Mouse (Mus musculus): ENCODE data around the gene Pfas. TPM values are rescaled to one million over a fixed set of nuclear protein-coding genes. Genes with fewer than 3 reads are reported as not detected.
"Not testable (repeated sequence)": the region's sequence is repeated elsewhere in the genome, so short reads cannot be mapped to it uniquely, and the experiment has no call there.

The Pfas gene
- polyA plus RNA-seq, 1 experiment, result 0.81 TPM

DNA sequence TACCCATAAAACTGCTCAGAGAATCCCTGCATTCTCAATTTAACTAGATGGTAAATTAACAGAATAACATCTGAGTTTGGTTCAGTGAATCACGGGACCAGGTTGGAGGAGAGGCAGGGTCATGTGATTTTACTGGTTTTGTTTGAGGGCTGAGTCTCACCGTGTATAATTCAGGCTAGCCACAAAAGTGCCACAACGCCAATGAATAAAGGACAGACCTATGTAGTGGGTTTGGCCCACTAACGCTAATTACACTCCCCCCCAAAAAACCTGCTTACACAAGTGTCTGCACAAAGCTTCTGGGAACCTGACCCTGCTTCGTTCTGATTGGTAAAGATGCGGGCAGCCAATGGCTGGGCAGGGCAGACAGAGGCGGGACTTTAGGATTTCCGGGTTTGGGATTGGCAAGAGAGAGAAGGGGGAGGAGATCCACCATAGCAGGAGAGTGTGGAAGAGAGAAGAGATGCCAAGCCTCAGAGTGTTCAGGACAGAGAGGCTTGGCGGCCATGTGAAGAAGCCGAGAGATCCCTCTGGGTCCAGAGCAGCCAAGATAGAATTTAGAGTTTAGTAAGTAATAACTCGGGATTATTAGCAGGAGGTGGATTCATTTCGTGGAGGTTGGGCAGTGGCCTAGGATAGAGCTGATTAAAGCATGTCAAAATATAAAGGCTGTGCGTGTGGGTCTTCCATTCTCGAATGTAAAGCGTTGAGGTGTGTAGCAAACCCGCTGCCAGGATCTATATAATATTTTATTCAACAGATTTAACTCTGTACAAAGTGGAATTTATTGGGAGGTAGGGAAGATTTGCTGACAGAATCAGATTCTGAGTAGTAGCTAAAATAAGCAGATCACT, 68.6 kb downstream of the Pfas start:
- Histone ChIP-seq H3K27me3 (ENCODE audit: control insufficient read depth) (no peaks in the 10 kb centered on the region), H3K4me3 (replicated peaks) (peak overlapping the region; percentile 58), H3K9me3 (ENCODE audit: control insufficient read depth, low read length) (no peaks in the 10 kb centered on the region), H3K4me1 (ENCODE audit: control insufficient read depth) (peaks cover 17% of the 10 kb centered on the region), H3K36me3 (ENCODE audit: control insufficient read depth) (no peaks in the 10 kb centered on the region)
- TF ChIP-seq GATA1 (IDR thresholded peaks at IDR 0.05; ENCODE audit: low read length), result no peak
- no peak for TF ChIP-seq TAL1 (IDR thresholded peaks at IDR 0.05; ENCODE audit: low read length)

DNA sequence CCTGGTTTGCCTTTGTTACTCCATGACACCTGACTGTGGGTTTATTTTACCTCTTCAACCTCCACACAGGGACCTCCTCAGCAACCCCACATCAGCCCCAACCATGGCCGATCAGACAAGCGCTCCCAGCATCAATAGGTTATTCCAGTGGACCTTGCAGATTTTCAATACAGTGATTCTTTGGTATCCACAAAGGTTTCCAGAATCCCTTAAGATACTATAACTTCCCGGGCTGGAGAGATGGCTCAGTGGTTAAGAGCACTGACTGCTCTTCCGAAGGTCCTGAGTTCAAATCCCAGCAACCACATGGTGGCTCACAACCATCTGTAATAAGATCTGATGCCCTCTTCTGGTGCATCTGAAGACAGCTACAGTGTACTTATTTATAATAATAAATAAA, 71.3 kb downstream of the Pfas start:
- not testable (repeated sequence) for H3K4me3 ChIP-seq (replicated peaks); H3K36me3 ChIP-seq (ENCODE audit: control insufficient read depth); H3K9me3 ChIP-seq (ENCODE audit: control insufficient read depth, low read length); H3K27me3 ChIP-seq (ENCODE audit: control insufficient read depth)
- H3K4me1 ChIP-seq (ENCODE audit: control insufficient read depth), result peaks cover 17% of the 10 kb centered on the region

Other genes starting within 250 kb of the Pfas start
- gene Ndel1, start 136.6 kb downstream of the Pfas start, polyA plus RNA-seq (2012), result 6.3 and 6.6 TPM in 2 replicates
- 0.01 TPM in 1 of 2 replicates, not detected in the other for gene Rnf222, start 119.9 kb downstream of the Pfas start, polyA plus RNA-seq (2012)
- 7.0 and 11.1 TPM in 2 replicates for gene Rpl26, start 106.9 kb downstream of the Pfas start, polyA plus RNA-seq (2012)
- gene Odf4, start 81.4 kb downstream of the Pfas start, polyA plus RNA-seq (2012), result not detected in 2 replicates
- not detected in 2 replicates for gene Arhgef15, start 51.0 kb downstream of the Pfas start, polyA plus RNA-seq (2012)
- not detected in 2 replicates for gene Slc25a35, start 40.3 kb downstream of the Pfas start, polyA plus RNA-seq (2012)
- gene Rangrf, start 33.3 kb downstream of the Pfas start, polyA plus RNA-seq (2012), result 0.13 and 0.15 TPM in 2 replicates
- 13.5 and 27.1 TPM in 2 replicates for gene Ctc1, start 7.5 kb upstream of the Pfas start, polyA plus RNA-seq (2012)
- gene Aurkb, start 37.2 kb upstream of the Pfas start, polyA plus RNA-seq (2012), result 20.3 and 26.6 TPM in 2 replicates
- 2.0 and 2.4 TPM in 2 replicates for gene Borcs6, start 51.3 kb upstream of the Pfas start, polyA plus RNA-seq (2012)
- 10.0 and 12.3 TPM in 2 replicates for gene Tmem107, start 62.3 kb upstream of the Pfas start, polyA plus RNA-seq (2012)
- 7.9 and 9.1 TPM in 2 replicates for gene Vamp2, start 80.0 kb upstream of the Pfas start, polyA plus RNA-seq (2012)
- 1.4 and 1.5 TPM in 2 replicates for gene Per1, start 86.8 kb upstream of the Pfas start, polyA plus RNA-seq (2012)
- gene Hes7, start 111.9 kb upstream of the Pfas start, polyA plus RNA-seq (2012), result 0.05 TPM in 1 of 2 replicates, not detected in the other
- not detected in 2 replicates for gene 9130213A22Rik, start 114.1 kb upstream of the Pfas start, polyA plus RNA-seq (2012)
- 0.01 TPM in 1 of 2 replicates, not detected in the other for gene Aloxe3, start 117.4 kb upstream of the Pfas start, polyA plus RNA-seq (2012)
- gene Alox12b, start 148.5 kb upstream of the Pfas start, polyA plus RNA-seq (2012), result not detected in 2 replicates
- not detected in 2 replicates for gene Alox8, start 189.4 kb upstream of the Pfas start, polyA plus RNA-seq (2012)
- not detected in 2 replicates for gene Gucy2e, start 228.6 kb upstream of the Pfas start, polyA plus RNA-seq (2012)